Mouse (Mus musculus) intestine, postnatal 0 days (tissue): ENCODE measurements around the gene Cul7. TPM values are rescaled to one million over a fixed set of nuclear protein-coding genes. Genes with fewer than 3 reads are reported as not detected.

Experiments
- ATAC-seq: fragments of 200-750 bp; cut with Nextera tagmentation; 2 replicates; pipeline ENCODE4 v1.8.0; 2017; ENCODE audit warnings: mild to moderate bottlenecking, moderate TSS enrichment, moderate library complexity
- H3K27ac ChIP-seq: fragments of 300-500 bp; sonication (generic); 2 replicates; pipeline ENCODE4 v1.5.1; 2014; ENCODE audit warnings: mild to moderate bottlenecking, low read depth, low read length, moderate library complexity
- H3K27me3 ChIP-seq: fragments of 300-500 bp; sonication (generic); replicated peaks from 2 replicates; pipeline ENCODE4 v1.6.1; 2014; ENCODE audit warnings: low read length, mixed read lengths; ENCODE audit not compliant: control insufficient read depth, insufficient read depth
- H3K36me3 ChIP-seq: fragments of 300-500 bp; sonication (generic); 2 replicates; pipeline ENCODE4 v1.6.1; 2014; ENCODE audit warnings: mild to moderate bottlenecking, moderate library complexity; ENCODE audit not compliant: control insufficient read depth, insufficient read depth
- H3K4me1 ChIP-seq: fragments of 300-500 bp; sonication (generic); replicated peaks from 2 replicates; pipeline ENCODE4 v1.6.1; 2014; ENCODE audit warnings: antibody characterized with exemption, low read length, mixed read lengths; ENCODE audit not compliant: control insufficient read depth, insufficient read depth
- H3K4me2 ChIP-seq: fragments of 300-500 bp; sonication (generic); replicated peaks from 2 replicates; pipeline ENCODE4 v1.6.1; 2014; ENCODE audit warnings: low read depth, mild to moderate bottlenecking, moderate library complexity
- H3K4me3 ChIP-seq: fragments of 300-500 bp; sonication (generic); 2 replicates; pipeline ENCODE4 v1.5.1; 2014; ENCODE audit warnings: low read depth, low read length
- H3K9ac ChIP-seq: fragments of 300-500 bp; sonication (generic); 2 replicates; pipeline ENCODE4 v1.6.1; 2014; ENCODE audit warnings: mild to moderate bottlenecking, low read depth, low read length
- H3K9me3 ChIP-seq: fragments of 300-500 bp; sonication (generic); 2 replicates; pipeline ENCODE4 v1.6.1; 2016; ENCODE audit warnings: mixed run types; ENCODE audit not compliant: control insufficient read depth
- CTCF ChIP-seq: sonication (generic); IDR thresholded peaks from 2 replicates; pipeline ENCODE4 v1.5.1; 2016; ENCODE audit warnings: low read depth, mild to moderate bottlenecking, control low read depth, antibody characterized with exemption, moderate library complexity
- WGBS: fragments of 180-500 bp; shearing (Covaris S2); extraction: QIAGEN DNeasy Blood & Tissue Kit; methylation state at CpG from one replicate; pipeline ENCODE4 v1.1.7; 2014; 5-methylcytosine and 5-hydroxymethylcytosine counted together
- polyA plus RNA-seq: library from polyadenylated mRNA; unstranded; fragments of >200 nt; fragmentation: Nextera tagmentation; extraction: Ambion mirVana; gene quantifications from 2 replicates; pipeline ENCODE4 v1.2.1, GENCODE M21; 2015

Gene Cul7
- polyA plus RNA-seq, 1 experiment from 2014 or later = 18.0 TPM

- 71% methylated on average over 12 of the region's 12 CpGs for WGBS
- no peak for ATAC-seq
- H3K4me2 ChIP-seq = no peak overlapping the region
- no peak for TF ChIP-seq CTCF
- H3K4me1 ChIP-seq = peaks cover 10% of the 10 kb centered on the region; the same call in 1 of the 2 replicates
- no peak overlapping the region for H3K27ac ChIP-seq
- H3K9me3 ChIP-seq = no peaks in the 10 kb centered on the region
- H3K27me3 ChIP-seq = no peaks in the 10 kb centered on the region
- peaks cover 11% of the 10 kb centered on the region; the same call in 1 of the 2 replicates for H3K36me3 ChIP-seq
- H3K4me3 ChIP-seq = no peak overlapping the region
- no peak overlapping the region for H3K9ac ChIP-seq
These were observed 51.4 kb downstream of the Cul7 start for GRCm38 (mm10) chr17:46701489-46701888.

- TF ChIP-seq CTCF = no peak
- Histone ChIP-seq H3K27me3 (no peaks in the 10 kb centered on the region), H3K4me2 (no peak overlapping the region), H3K27ac (no peak overlapping the region), H3K9me3 (no peaks in the 10 kb centered on the region), H3K4me1 (peaks cover 10% of the 10 kb centered on the region; the same call in 1 of the 2 replicates), H3K9ac (no peak overlapping the region), H3K36me3 (peaks cover 11% of the 10 kb centered on the region; the same call in 1 of the 2 replicates), H3K4me3 (no peak overlapping the region)
- no peak for ATAC-seq
- 89% methylated on average over 12 of the region's 12 CpGs for WGBS
These were observed 52.0 kb downstream of the Cul7 start for GRCm38 (mm10) chr17:46702100-46702499.

- no peak overlapping the region for H3K4me3 ChIP-seq
- H3K36me3 ChIP-seq = peaks cover 11% of the 10 kb centered on the region; the same call in 1 of the 2 replicates
- H3K9ac ChIP-seq = no peak overlapping the region
- H3K27ac ChIP-seq = no peak overlapping the region
- H3K9me3 ChIP-seq = no peaks in the 10 kb centered on the region
- H3K27me3 ChIP-seq = no peaks in the 10 kb centered on the region
- ATAC-seq = no peak
- peaks cover 10% of the 10 kb centered on the region; the same call in 1 of the 2 replicates for H3K4me1 ChIP-seq
- WGBS = 74% methylated on average over 5 of the region's 5 CpGs
- TF ChIP-seq CTCF = no peak
- no peak overlapping the region for H3K4me2 ChIP-seq
These were observed 52.4 kb downstream of the Cul7 start for GRCm38 (mm10) chr17:46702506-46702905.

- Histone ChIP-seq H3K4me2 (peak overlapping the region; percentile 85), H3K4me3 (peak overlapping the region; percentile 72), H3K9ac (peak overlapping the region; percentile 71), H3K9me3 (no peaks in the 10 kb centered on the region), H3K36me3 (no peaks in the 10 kb centered on the region), H3K27ac (peak overlapping the region; percentile 66), H3K27me3 (no peaks in the 10 kb centered on the region), H3K4me1 (peaks cover 10% of the 10 kb centered on the region; the same call in 1 of the 2 replicates)
- ATAC-seq = peak; percentile 69
- WGBS = 3% methylated on average over 37 of the region's 41 CpGs
- TF ChIP-seq CTCF = no peak
These were observed 54.1 kb downstream of the Cul7 start for GRCm38 (mm10) chr17:46703971-46704886.

GRCm38 (mm10) chr17:46704887-46705835 is 55.0 kb downstream of the Cul7 start, which contains the start of gene Ppp2r5d:
Ppp2r5d (minus strand) TSS chr17:46705111.
- H3K36me3 ChIP-seq = no peaks in the 10 kb centered on the region
- peak; percentile 95 for ATAC-seq
- H3K4me1 ChIP-seq = 0 out of 2 replicates have a peak, but pooled peaks cover 10% of the 10 kb centered on the region
- no peaks in the 10 kb centered on the region for H3K9me3 ChIP-seq
- H3K4me3 ChIP-seq = peak within 1 kb of the TSS; percentile 72
- WGBS = under 1% methylated on average over 48 of the region's 48 CpGs
- peak within 1 kb of the TSS; percentile 71 for H3K9ac ChIP-seq
- no peaks in the 10 kb centered on the region for H3K27me3 ChIP-seq
- no peak for TF ChIP-seq CTCF
- H3K27ac ChIP-seq = peak within 1 kb of the TSS; percentile 66
- peak within 1 kb of the TSS; percentile 85 for H3K4me2 ChIP-seq
